Mouse (Mus musculus) telencephalon, adult 2 months (tissue): ENCODE data around the gene Zc3hav1.

Experiments used
- DNase-seq: peaks from one replicate; pipeline ENCODE4 v3.0.0-alpha.2; 2011; ENCODE audit warnings: low read depth, low spot score

The Zc3hav1 gene

DNA sequence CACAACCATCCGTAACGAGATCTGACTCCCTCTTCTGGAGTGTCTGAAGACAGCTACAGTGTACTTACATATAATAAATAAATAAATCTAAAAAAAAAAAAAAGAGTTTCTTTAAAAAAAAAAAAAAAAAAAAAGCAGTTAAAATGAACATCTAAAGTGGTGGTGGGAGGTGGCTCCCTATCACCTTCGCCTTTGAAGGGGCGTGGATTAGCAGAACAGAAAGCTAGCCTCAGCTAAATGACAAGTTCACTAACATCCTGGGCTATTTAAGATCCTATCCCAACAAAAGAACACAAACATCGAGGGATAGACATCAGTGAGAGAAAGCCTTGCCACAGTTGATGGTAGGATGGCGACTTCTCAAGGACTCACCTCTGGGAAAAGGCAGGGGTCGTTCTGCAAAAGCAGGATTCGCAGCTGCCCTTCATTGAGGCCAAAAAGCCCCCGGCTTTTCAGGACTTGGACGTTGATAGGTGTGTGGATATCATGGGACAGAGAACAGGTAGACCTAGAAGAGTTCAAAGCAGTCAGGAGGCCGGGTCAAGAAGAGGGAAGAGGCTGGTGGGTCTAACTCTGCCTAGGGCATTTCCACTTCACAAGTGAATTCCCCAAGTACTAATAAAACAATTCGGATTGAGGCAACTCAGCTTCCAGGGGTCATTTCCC, 56.7 kb downstream of the Zc3hav1 start:
- DNase-seq = no peak

DNA sequence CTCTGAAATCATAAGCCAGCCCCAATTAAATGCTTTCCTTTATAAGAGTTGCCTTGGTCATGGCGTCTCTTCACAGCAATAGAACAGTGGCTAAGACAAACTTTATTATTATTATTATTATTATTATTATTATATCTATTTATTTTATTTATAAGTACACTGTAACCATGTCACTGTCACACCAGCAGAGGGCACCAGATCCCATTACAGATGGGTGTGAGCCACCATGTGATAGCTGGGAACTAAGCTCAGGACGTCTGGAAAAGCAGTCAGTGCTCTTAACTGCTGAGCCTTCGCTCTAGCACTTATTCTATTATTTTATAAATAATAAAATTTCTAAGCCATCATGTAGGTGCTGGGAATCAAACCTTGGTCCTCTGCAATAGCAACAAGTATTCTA, 60.7 kb downstream of the Zc3hav1 start:
- DNase-seq = no peak

DNA sequence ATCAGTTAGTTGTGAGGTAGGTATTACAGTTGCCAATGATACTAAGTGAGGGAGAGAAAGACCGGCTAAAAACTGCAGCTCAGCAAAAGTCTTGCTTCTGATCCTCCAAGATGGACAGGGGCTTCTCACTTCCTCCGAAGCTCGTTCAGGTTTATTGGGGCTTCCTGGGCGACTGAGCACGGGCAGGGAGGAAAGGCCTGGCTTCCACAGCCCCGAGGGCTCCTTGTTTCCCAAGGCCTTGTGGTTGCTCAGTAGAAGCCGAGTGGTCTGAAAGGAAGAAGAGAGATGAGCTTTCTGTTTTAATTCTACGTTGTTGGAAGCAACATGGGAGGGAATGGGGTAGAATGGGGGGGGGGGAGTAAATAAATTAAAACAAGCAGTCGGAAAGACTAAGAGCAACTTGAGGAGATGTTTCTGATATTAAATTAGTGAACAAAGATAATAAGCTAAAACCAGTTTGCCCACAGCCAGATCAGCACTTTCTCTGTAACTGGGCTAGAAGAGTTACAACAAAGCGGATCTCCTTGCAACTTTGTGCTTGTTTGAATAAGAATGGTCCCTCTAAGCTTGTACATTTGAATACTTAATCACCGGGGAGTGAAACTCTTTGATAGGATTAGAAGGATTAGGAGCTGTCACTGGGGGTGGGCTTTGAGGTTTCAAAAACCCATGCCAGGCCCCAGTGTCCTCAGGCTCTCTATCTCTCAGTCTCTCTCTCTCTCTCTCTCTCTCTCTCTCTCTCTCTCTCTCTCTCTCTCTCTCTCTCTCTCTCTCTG, 61.3 kb downstream of the Zc3hav1 start:
- DNase-seq = no peak

DNA sequence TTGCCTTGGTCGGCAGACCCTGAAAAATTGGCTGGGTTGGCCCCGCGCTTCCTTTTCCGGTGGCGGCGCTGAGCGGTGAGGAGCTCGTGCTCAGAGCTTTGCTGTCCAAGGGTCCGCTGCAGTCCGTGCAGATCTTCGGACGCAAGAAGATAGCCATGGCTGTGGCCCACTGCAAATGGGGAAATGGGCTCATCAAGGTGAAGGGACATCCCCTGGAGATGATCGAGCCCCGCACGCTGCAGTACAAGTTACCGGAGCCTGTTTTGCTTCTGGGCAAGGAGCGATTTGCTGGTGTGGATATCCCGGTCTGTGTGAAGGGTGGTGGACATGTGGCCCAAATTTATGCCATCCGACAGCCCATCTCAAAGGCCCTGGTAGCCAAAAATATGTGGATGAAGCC, 70.0 kb downstream of the Zc3hav1 start:
- DNase-seq = no peak

- DNase-seq = no peak
Measured at GRCm38 (mm10) chr6:38264466-38264865, 89.9 kb downstream of the Zc3hav1 start.

- peak; percentile 83 for DNase-seq
Measured at GRCm38 (mm10) chr6:38263393-38264159, 90.8 kb downstream of the Zc3hav1 start.

GRCm38 (mm10) chr6:38261877-38262276, 92.5 kb downstream of the Zc3hav1 start:
- DNase-seq = no peak

DNA sequence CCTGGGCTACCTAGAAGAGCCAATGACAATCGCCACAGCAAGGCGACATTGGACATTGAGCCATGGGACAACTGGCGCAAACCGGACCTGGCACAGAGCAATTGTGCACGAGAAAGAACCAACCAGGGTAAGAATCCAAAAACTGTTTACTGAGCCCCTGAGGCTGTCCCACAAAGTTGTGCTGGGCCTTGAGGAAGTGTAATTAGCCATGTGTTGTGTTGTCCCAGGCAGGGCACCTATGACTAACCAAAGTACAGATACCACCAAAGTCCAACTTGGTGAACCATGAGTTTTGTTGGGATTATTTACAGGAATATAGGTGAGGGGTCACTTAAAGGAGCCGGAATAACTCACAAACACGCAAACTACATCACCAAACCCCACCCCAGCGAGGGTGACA, 96.9 kb downstream of the Zc3hav1 start:
- no peak for DNase-seq

- no peak for DNase-seq
Measured at GRCm38 (mm10) chr6:38256793-38257192, 97.6 kb downstream of the Zc3hav1 start.

DNA sequence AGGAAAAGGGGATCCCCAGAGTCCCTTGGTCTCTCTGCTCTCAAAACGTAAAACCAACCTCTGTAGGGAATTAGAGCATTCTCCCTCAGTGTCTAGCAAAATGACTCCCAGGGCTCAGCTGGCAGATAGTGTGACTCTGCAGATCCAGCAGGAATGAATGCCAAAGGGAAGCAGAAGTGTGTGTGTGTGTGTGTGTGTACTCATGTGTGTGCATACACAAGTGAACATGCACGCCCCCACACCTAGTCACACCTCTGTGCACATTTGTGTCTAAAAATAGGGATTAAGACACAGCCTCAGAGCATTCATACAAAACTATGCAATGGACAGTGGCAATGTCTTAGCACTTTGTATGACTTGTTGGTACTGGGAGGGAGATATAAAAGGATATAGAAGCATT, 98.6 kb downstream of the Zc3hav1 start:
- DNase-seq = no peak
